Mouse (Mus musculus): ENCODE results near the gene Nubp1. TPM values are rescaled to one million over a fixed set of nuclear protein-coding genes. Genes with fewer than 3 reads are reported as not detected.

Gene Nubp1
- total RNA-seq (2014; fragmentation: Nextera tagmentation) (39.1 and 51.6 TPM in 2 replicates), total RNA-seq (2017) (46.8 and 51.8 TPM in 2 replicates)

- peak; percentile 99 for ATAC-seq (replicated peaks; ENCODE audit: low FRiP score, low TSS enrichment, poor library complexity, severe bottlenecking)
Observed at GRCm38 (mm10) chr16:10411764-10412746, at the start of gene Nubp1. Gene Nubp1 (plus strand): TSS chr16:10411948.

- ATAC-seq (replicated peaks; ENCODE audit: low FRiP score, low TSS enrichment, poor library complexity, severe bottlenecking): no peak
Observed at GRCm38 (mm10) chr16:10363061-10363460, 48.7 kb upstream of the Nubp1 start.

GRCm38 (mm10) chr16:10365796-10366195 is 46.0 kb upstream of the Nubp1 start:
- no peak for ATAC-seq (replicated peaks; ENCODE audit: low FRiP score, low TSS enrichment, poor library complexity, severe bottlenecking)

- no peak for ATAC-seq (replicated peaks; ENCODE audit: low FRiP score, low TSS enrichment, poor library complexity, severe bottlenecking)
Observed at GRCm38 (mm10) chr16:10366240-10367217, 45.2 kb upstream of the Nubp1 start.

GRCm38 (mm10) chr16:10369468-10369934 is 42.2 kb upstream of the Nubp1 start:
- ATAC-seq (replicated peaks; ENCODE audit: low FRiP score, low TSS enrichment, poor library complexity, severe bottlenecking): no peak

- ATAC-seq (replicated peaks; ENCODE audit: low FRiP score, low TSS enrichment, poor library complexity, severe bottlenecking): no peak
Observed at GRCm38 (mm10) chr16:10369996-10370395, 41.8 kb upstream of the Nubp1 start.

- ATAC-seq (replicated peaks; ENCODE audit: low FRiP score, low TSS enrichment, poor library complexity, severe bottlenecking): no peak
Observed at GRCm38 (mm10) chr16:10372372-10372771, 39.4 kb upstream of the Nubp1 start.

GRCm38 (mm10) chr16:10374254-10375011 is 37.3 kb upstream of the Nubp1 start:
- no peak for ATAC-seq (replicated peaks; ENCODE audit: low FRiP score, low TSS enrichment, poor library complexity, severe bottlenecking)

- no peak for ATAC-seq (replicated peaks; ENCODE audit: low FRiP score, low TSS enrichment, poor library complexity, severe bottlenecking)
Observed at GRCm38 (mm10) chr16:10377286-10377685, 34.5 kb upstream of the Nubp1 start.

GRCm38 (mm10) chr16:10379531-10379930 is 32.2 kb upstream of the Nubp1 start:
- ATAC-seq (replicated peaks; ENCODE audit: low FRiP score, low TSS enrichment, poor library complexity, severe bottlenecking): no peak

- peak; percentile 99 for ATAC-seq (replicated peaks; ENCODE audit: low FRiP score, low TSS enrichment, poor library complexity, severe bottlenecking)
Observed at GRCm38 (mm10) chr16:10384060-10384497, 27.7 kb upstream of the Nubp1 start.

- ATAC-seq (replicated peaks; ENCODE audit: low FRiP score, low TSS enrichment, poor library complexity, severe bottlenecking): peak; percentile 23; the same call in 1 of the 2 replicates
Observed at GRCm38 (mm10) chr16:10384544-10384943, 27.2 kb upstream of the Nubp1 start.

GRCm38 (mm10) chr16:10385261-10385660 is 26.5 kb upstream of the Nubp1 start:
- no peak for ATAC-seq (replicated peaks; ENCODE audit: low FRiP score, low TSS enrichment, poor library complexity, severe bottlenecking)

GRCm38 (mm10) chr16:10388634-10389365 is 22.9 kb upstream of the Nubp1 start:
- peak; percentile 45; the same call in 1 of the 2 replicates for ATAC-seq (replicated peaks; ENCODE audit: low FRiP score, low TSS enrichment, poor library complexity, severe bottlenecking)

- no peak for ATAC-seq (replicated peaks; ENCODE audit: low FRiP score, low TSS enrichment, poor library complexity, severe bottlenecking)
Observed at GRCm38 (mm10) chr16:10392587-10392986, 19.2 kb upstream of the Nubp1 start.

- peak; percentile 56; the same call in 1 of the 2 replicates for ATAC-seq (replicated peaks; ENCODE audit: low FRiP score, low TSS enrichment, poor library complexity, severe bottlenecking)
Observed at GRCm38 (mm10) chr16:10394699-10395540, 16.8 kb upstream of the Nubp1 start, which contains the start of gene Tekt5. Gene Tekt5 (minus strand): TSS chr16:10395490.

- ATAC-seq (replicated peaks; ENCODE audit: low FRiP score, low TSS enrichment, poor library complexity, severe bottlenecking): 0 out of 2 replicates have a peak, but pooled peaks have one; percentile 10
Observed at GRCm38 (mm10) chr16:10398755-10399154, 13.0 kb upstream of the Nubp1 start.

Data from megakaryocyte-erythroid progenitor cell, adult 5-6 weeks (primary cell).